Mouse (Mus musculus) ES-E14 (cell line): ENCODE measurements around the gene Snx6. TPM values are rescaled to one million over a fixed set of nuclear protein-coding genes. Genes with fewer than 3 reads are reported as not detected.

ENCODE experiments used
- DNase-seq: peaks from one replicate; pipeline ENCODE4 v3.0.0-alpha.2; 2013; ENCODE audit warnings: low read depth, low spot score
- H3K27ac ChIP-seq: 2 replicates; pipeline ENCODE4 v1.5.1; 2012; ENCODE audit warnings: low read depth, mild to moderate bottlenecking, low read length, moderate library complexity, mixed read lengths; ENCODE audit not compliant: poor library complexity, insufficient read depth, severe bottlenecking
- H3K36me3 ChIP-seq: 2 replicates; pipeline ENCODE4 v1.6.1; 2012; ENCODE audit warnings: mild to moderate bottlenecking, low read length, moderate library complexity, mixed read lengths; ENCODE audit not compliant: control insufficient read depth, poor library complexity, insufficient read depth, severe bottlenecking
- H3K4me1 ChIP-seq, 2 experiments: fragments of 150-350 bp in 1 of 2; sonication (generic) in 1 of 2; 2 replicates each; pipeline ENCODE4 v1.6.1; 2012; ENCODE audit warnings: low read length in 2 of 2, mild to moderate bottlenecking in 1 of 2, mixed read lengths in 1 of 2; ENCODE audit not compliant: control insufficient read depth in 2 of 2, insufficient read depth in 2 of 2, poor library complexity in 1 of 2
- H3K4me3 ChIP-seq, 2 experiments: fragments of 150-350 bp in 1 of 2; sonication (generic) in 1 of 2; 2 replicates each; pipeline ENCODE4 v1.5.1; 2012; ENCODE audit warnings: low read length in 2 of 2, low read depth in 1 of 2, mild to moderate bottlenecking in 1 of 2, mixed read lengths in 1 of 2; ENCODE audit not compliant: insufficient read depth in 1 of 2, poor library complexity in 1 of 2, severe bottlenecking in 1 of 2
- H3K9ac ChIP-seq: 2 replicates; pipeline ENCODE4 v1.6.1; 2012; ENCODE audit warnings: low read depth, mild to moderate bottlenecking, low read length, mixed read lengths; ENCODE audit not compliant: poor library complexity, insufficient read depth, severe bottlenecking
- H3K9me3 ChIP-seq: fragments of 150-350 bp; sonication (generic); 2 replicates; pipeline ENCODE4 v1.6.1; 2012; ENCODE audit warnings: low read depth, mild to moderate bottlenecking, low read length; ENCODE audit not compliant: control insufficient read depth, insufficient read depth
- CHD2 ChIP-seq: IDR thresholded peaks from 2 replicates; pipeline ENCODE4 v1.6.1; 2014; ENCODE audit warnings: mild to moderate bottlenecking, low read depth, low read length, inconsistent platforms
- HCFC1 ChIP-seq: IDR thresholded peaks from 2 replicates; pipeline ENCODE4 v1.6.1; 2012; ENCODE audit warnings: low read length, inconsistent platforms, borderline replicate concordance; ENCODE audit not compliant: insufficient read depth
- MAFK ChIP-seq: IDR thresholded peaks from 2 replicates; pipeline ENCODE4 v1.6.1; 2014; ENCODE audit warnings: mild to moderate bottlenecking, low read depth, low read length, inconsistent platforms; ENCODE audit not compliant: insufficient read depth
- ZC3H11A ChIP-seq: IDR thresholded peaks from 2 replicates; pipeline ENCODE4 v1.6.1; 2012; ENCODE audit warnings: low read depth, mild to moderate bottlenecking, inconsistent platforms, low read length, borderline replicate concordance
- ZNF384 ChIP-seq: IDR thresholded peaks from 2 replicates; pipeline ENCODE4 v1.6.1; 2012; ENCODE audit warnings: low read depth, low read length, inconsistent platforms
- in situ Hi-C, 2 experiments: fragments of 600-800 bp; cut with MboI; formaldehyde crosslinking; loops; one replicate each; pipeline ENCODE4 v1.15.1; 2025; ENCODE audit warnings: low sequenced_read_pairs in 2 of 2, inconsistent platforms in 1 of 2; ENCODE audit not compliant: unreplicated experiment in 2 of 2
- total RNA-seq: library from RNA; depleted of rRNA; stranded (reverse); fragments of 300-350 nt; gene quantifications from 2 replicates; pipeline ENCODE4 v1.2.3, GENCODE M21; 2012

Gene Snx6
- total RNA-seq, 1 experiment, result 53.2 TPM

DNA sequence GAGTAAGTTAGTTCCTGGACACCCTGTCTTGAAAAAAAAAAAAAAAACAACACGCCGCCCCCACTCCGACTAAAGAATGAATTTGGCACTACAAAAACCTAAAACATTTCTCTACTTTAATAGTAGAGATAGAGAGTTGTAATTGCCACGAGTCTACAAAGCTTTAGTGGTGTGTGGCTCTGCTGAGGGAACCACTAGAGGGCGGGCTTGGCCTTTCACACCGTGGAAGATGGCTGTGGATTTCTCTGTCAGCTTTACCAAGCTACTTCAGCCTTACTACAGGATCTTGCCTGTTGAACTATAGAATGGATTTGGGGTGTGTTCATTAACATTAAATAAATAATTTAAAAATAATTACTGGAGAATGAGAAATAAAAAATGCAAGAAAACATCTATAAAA is 35.1 kb upstream of the Snx6 start:
- DNase-seq, result peak; percentile 63
- no peak overlapping the region for H3K9ac ChIP-seq
- in situ Hi-C loops, result no loop called here
- no peaks in the 10 kb centered on the region for H3K36me3 ChIP-seq
- TF ChIP-seq MAFK, result no peak
- peak; percentile 83 for TF ChIP-seq ZC3H11A
- H3K27ac ChIP-seq, result no peak overlapping the region
- no peak overlapping the region for H3K4me3 ChIP-seq
- H3K9me3 ChIP-seq, result no peaks in the 10 kb centered on the region
- H3K4me1 ChIP-seq, result peaks cover 5 to 11% of the 10 kb centered on the region in 2 experiments

DNA sequence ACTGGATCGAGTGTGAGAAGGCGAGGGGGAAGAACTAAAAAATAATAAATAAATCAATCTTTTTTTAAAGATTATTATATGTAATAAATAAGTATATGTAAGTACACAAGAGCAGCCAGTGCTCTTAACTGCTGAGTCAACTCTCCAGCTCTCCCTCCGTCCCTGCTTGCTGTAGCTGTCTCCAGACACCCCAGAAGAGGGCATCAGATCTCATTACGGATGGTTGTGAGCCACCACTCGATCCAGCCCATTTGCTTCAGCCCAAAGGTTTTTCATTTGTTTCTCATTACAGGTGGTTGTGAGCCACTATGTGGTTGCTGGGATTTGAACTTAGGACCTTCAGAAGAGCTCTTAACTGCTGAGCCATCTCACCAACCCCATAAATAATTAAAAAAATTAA is 34.4 kb upstream of the Snx6 start:
- Histone ChIP-seq H3K27ac (no peak overlapping the region), H3K4me3 (no peak overlapping the region), H3K4me1 (peaks cover 2 to 6% of the 10 kb centered on the region in 2 experiments; a peak in 3 of 4 replicates), H3K9me3 (no peaks in the 10 kb centered on the region), H3K36me3 (no peaks in the 10 kb centered on the region), H3K9ac (no peak overlapping the region)
- no peak for TF ChIP-seq ZNF384
- TF ChIP-seq HCFC1, result no peak
- no peak for DNase-seq
- in situ Hi-C loops, result no loop called here

- H3K36me3 ChIP-seq, result no peaks in the 10 kb centered on the region
- in situ Hi-C loops, result no loop called here
- DNase-seq, result no peak
- H3K4me3 ChIP-seq, result no peak overlapping the region
- H3K9me3 ChIP-seq, result no peaks in the 10 kb centered on the region
- H3K27ac ChIP-seq, result no peak overlapping the region
- no peaks in the 10 kb centered on the region for H3K4me1 ChIP-seq
- no peak overlapping the region for H3K9ac ChIP-seq
- TF ChIP-seq CHD2 (no peak), MAFK (no peak), ZC3H11A (no peak), HCFC1 (no peak), ZNF384 (no peak)
These were observed 32.5 kb upstream of the Snx6 start for GRCm38 (mm10) chr12:54828043-54828442.

DNA sequence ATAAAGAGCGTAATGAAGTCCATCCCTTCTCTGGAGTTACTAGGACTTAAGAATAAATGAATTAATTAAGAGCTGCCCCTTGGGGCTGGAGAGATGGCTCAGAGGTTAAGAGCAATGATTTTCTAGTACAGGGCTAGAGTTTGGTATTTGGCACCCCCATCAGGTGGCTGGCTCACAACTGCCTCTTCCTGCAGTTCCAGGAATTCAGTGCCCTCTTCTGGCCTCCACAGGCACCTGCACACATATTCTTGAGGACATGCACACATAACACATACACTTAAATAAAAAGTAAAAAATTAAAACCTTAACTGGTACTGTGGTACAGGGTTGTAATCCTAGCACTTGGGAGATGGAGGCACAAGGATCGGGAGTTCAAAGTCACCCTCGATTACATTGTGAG is 29.7 kb upstream of the Snx6 start:
- Histone ChIP-seq H3K4me1 (peaks cover 0 to under 1% of the 10 kb centered on the region in 2 experiments; a peak in 1 of 4 replicates), H3K4me3 (no peak overlapping the region), H3K27ac (no peak overlapping the region), H3K9me3 (no peaks in the 10 kb centered on the region), H3K36me3 (no peaks in the 10 kb centered on the region), H3K9ac (no peak overlapping the region)
- no peak for DNase-seq
- in situ Hi-C loops, result no loop called here
- TF ChIP-seq MAFK (no peak), ZC3H11A (peak; percentile 53; the same call in 1 of the 2 replicates)

DNA sequence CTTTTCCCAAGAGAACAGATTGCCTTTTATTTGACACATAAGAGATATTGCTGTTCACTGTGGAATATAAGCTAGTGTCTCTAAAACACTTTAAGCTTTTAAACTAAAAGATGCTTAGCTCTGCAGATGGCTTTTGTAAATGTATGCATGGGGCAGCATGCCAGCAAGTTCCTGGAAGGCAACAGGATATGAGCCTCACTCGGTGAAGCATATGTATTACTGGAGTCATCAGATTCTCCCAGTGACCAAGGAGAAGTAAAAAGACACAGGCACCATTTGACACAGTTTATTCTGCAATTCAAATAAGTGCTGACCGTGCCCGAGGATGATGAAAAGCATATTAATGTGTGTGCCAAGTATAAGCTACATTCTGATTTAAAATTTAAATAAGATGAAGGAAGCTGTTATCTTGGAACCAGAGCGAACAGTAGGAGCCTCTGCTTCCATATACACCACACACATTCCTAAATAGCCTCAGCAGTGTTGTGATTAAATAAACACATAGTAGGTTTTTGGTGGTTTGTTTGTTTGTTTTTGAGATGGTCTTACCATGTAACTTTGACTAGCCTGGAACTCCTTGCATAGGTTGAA is 27.4 kb upstream of the Snx6 start:
- H3K4me3 ChIP-seq, result no peak overlapping the region
- no peak for TF ChIP-seq CHD2
- no peak for TF ChIP-seq ZC3H11A
- TF ChIP-seq HCFC1, result no peak
- TF ChIP-seq MAFK, result no peak
- TF ChIP-seq ZNF384, result no peak
- in situ Hi-C loops, result no loop called here
- H3K9ac ChIP-seq, result no peak overlapping the region
- H3K27ac ChIP-seq, result no peak overlapping the region
- H3K4me1 ChIP-seq, result peaks cover 0 to 2% of the 10 kb centered on the region in 2 experiments; a peak in 1 of 4 replicates
- H3K36me3 ChIP-seq, result no peaks in the 10 kb centered on the region
- H3K9me3 ChIP-seq, result no peaks in the 10 kb centered on the region
- DNase-seq, result no peak
